In genomic region chr3:88621537-88622112, GRCm38 (mm10) we compare ENCODE assay signal across 8 mouse cellular contexts. TPM values are rescaled to one million over a fixed set of nuclear protein-coding genes. Genes with fewer than 3 reads are reported as not detected.
DNase-seq lines count a peak whose midpoint lies in the region; ATAC-seq and TF ChIP-seq lines count a peak whose summit lies in the region.
"Had no signal": no experiment of that assay in that cellular context is flagged by ENCODE, and none has a peak within 500 bp of the region (broad histone marks: within the 10 kb centered on the region; RNA-seq: fewer than 3 reads in every experiment).

No protein-coding gene starts in this region.

- peak overlapping the region; percentile 89 for H3K4me3 ChIP-seq in E14TG2a.4 (replicated peaks; ENCODE audit: low read length)
- H3K4me3 ChIP-seq in limb, embryonic 11.5 days (ENCODE audit: low read depth, low read length) = peak overlapping the region; percentile 62
- H3K4me3 ChIP-seq in midbrain, embryonic 13.5 days (replicated peaks) = peak overlapping the region; percentile 77

- H3K27ac ChIP-seq in limb, embryonic 11.5 days (replicated peaks; ENCODE audit: low read depth, low read length) = peak overlapping the region; percentile 86
- peak overlapping the region; percentile 99 for H3K27ac ChIP-seq in midbrain, embryonic 13.5 days

- peaks cover 89% of the 10 kb centered on the region for H3K4me1 ChIP-seq in E14TG2a.4 (replicated peaks; ENCODE audit: low read depth, low read length)
- H3K4me1 ChIP-seq in limb, embryonic 11.5 days (ENCODE audit: control insufficient read depth, insufficient read depth, low read length) = peaks cover 15% of the 10 kb centered on the region
- peaks cover 43% of the 10 kb centered on the region for H3K4me1 ChIP-seq in midbrain, embryonic 13.5 days (replicated peaks)

- peaks cover 46% of the 10 kb centered on the region for H3K36me3 ChIP-seq in E14TG2a.4 (ENCODE audit: insufficient read depth, low read length)
- H3K36me3 ChIP-seq in limb, embryonic 11.5 days (ENCODE audit: control insufficient read depth, insufficient read depth, low read length) = no peaks in the 10 kb centered on the region
- H3K36me3 ChIP-seq in midbrain, embryonic 13.5 days = peaks cover 15% of the 10 kb centered on the region

- no peaks in the 10 kb centered on the region for H3K9me3 ChIP-seq in E14TG2a.4 (ENCODE audit: low read length)
- H3K9me3 ChIP-seq in limb, embryonic 11.5 days (ENCODE audit: control insufficient read depth, low read length) = no peaks in the 10 kb centered on the region
- H3K9me3 ChIP-seq in midbrain, embryonic 13.5 days = no peaks in the 10 kb centered on the region

- peak; percentile 60 for DNase-seq in ZHBTc4 (ENCODE audit: low read depth, low spot score)
- DNase-seq in heart, postnatal 36 days = peak; percentile 73 to 74
- DNase-seq in limb, embryonic 11.5 days (ENCODE audit: low spot score) = peak; percentile 75
- DNase-seq in thymus, postnatal 36 days = peak; percentile 64 to 68

- H3K4me2 ChIP-seq in limb, embryonic 11.5 days (ENCODE audit: low read depth, severe bottlenecking) = peak overlapping the region; percentile 63
- H3K4me2 ChIP-seq in midbrain, embryonic 13.5 days (replicated peaks) = peak overlapping the region; percentile 97

- 0 out of 2 replicates have a peak, but pooled peaks have one; percentile 15 for ATAC-seq in erythroid progenitor cell, adult 5-6 weeks (replicated peaks; ENCODE audit: low FRiP score, poor library complexity, severe bottlenecking)
- peak; percentile 32; the same call in 1 of the 2 replicates for ATAC-seq in limb, embryonic 11.5 days (ENCODE audit: insufficient number of reproducible peaks, low FRiP score, low TSS enrichment, low read depth)
- ATAC-seq in midbrain, embryonic 13.5 days = peak; percentile 25

- WGBS in limb, embryonic 11.5 days = under 1% methylated on average over 31 of the region's 36 CpGs
- under 1% methylated on average over 36 of the region's 36 CpGs for WGBS in midbrain, embryonic 13.5 days

- TF ChIP-seq CTCF in E14TG2a.4 (conservative IDR thresholded peaks at IDR 0.05; ENCODE audit: low read length) = no peak

- intact Hi-C loops in heart, postnatal 36 days (cut with DNase I) = loop anchor here (2.0 kb wide), 1 partner anchor 15 kb away; no protein-coding TSS in a partner anchor

- H3K9ac ChIP-seq in limb, embryonic 11.5 days (ENCODE audit: low read length) = peak overlapping the region; percentile 86
- H3K9ac ChIP-seq in midbrain, embryonic 13.5 days (replicated peaks) = peak overlapping the region; percentile 94

- peaks cover 5% of the 10 kb centered on the region; the same call in 1 of the 2 replicates for H3K27me3 ChIP-seq in E14TG2a.4 (ENCODE audit: insufficient read depth, low read length)
- H3K27me3 ChIP-seq in limb, embryonic 11.5 days (ENCODE audit: control insufficient read depth, insufficient read depth, low read length) = no peaks in the 10 kb centered on the region
- no peaks in the 10 kb centered on the region for H3K27me3 ChIP-seq in midbrain, embryonic 13.5 days

RNA-seq across cellular contexts. Expression of gene Arhgef2, which starts 15.9 kb away (rescaled TPM):
- 17.7 and 23.9 TPM in 2 replicates for total RNA-seq in erythroid progenitor cell, adult 5-6 weeks (2015; ENCODE audit: low replicate concordance)
- 12.7 and 15.7 TPM in 2 replicates for total RNA-seq in erythroid progenitor cell, adult 5-6 weeks (2017; ENCODE audit: low replicate concordance)
- 10 to 100 TPM; 42.2 to 51.1 TPM for total RNA-seq in heart, postnatal 36 days (2021)
- polyA plus RNA-seq in limb, embryonic 11.5 days (2014; fragmentation: Nextera tagmentation; extraction: Ambion mirVana) = 132 and 134 TPM in 2 replicates
- polyA plus RNA-seq in midbrain, embryonic 13.5 days (2015; fragmentation: Nextera tagmentation; extraction: Ambion mirVana) = 163 and 175 TPM in 2 replicates

RNA-seq across cellular contexts. Expression of gene Rxfp4, which starts 31.3 kb away (rescaled TPM):
- not detected in 2 replicates for total RNA-seq in erythroid progenitor cell, adult 5-6 weeks (2015; ENCODE audit: low replicate concordance)
- not detected in 2 replicates for total RNA-seq in erythroid progenitor cell, adult 5-6 weeks (2017; ENCODE audit: low replicate concordance)
- under 1 TPM in 1 of 2 experiments, not detected in 1; 0.22 TPM for total RNA-seq in heart, postnatal 36 days (2021)
- not detected in 2 replicates for polyA plus RNA-seq in limb, embryonic 11.5 days (2014; fragmentation: Nextera tagmentation; extraction: Ambion mirVana)
- not detected in 2 replicates for polyA plus RNA-seq in midbrain, embryonic 13.5 days (2015; fragmentation: Nextera tagmentation; extraction: Ambion mirVana)
- total RNA-seq: hematopoietic stem cell, adult 5-6 weeks had no signal

RNA-seq across cellular contexts. Expression of gene Ssr2, which starts 45.9 kb away (rescaled TPM):
- total RNA-seq in erythroid progenitor cell, adult 5-6 weeks (2015; ENCODE audit: low replicate concordance) = 97.7 and 101 TPM in 2 replicates
- 23.9 and 50.2 TPM in 2 replicates for total RNA-seq in erythroid progenitor cell, adult 5-6 weeks (2017; ENCODE audit: low replicate concordance)
- total RNA-seq in heart, postnatal 36 days (2021) = 10 to 100 TPM; 70.7 to 73.8 TPM
- polyA plus RNA-seq in limb, embryonic 11.5 days (2014; fragmentation: Nextera tagmentation; extraction: Ambion mirVana) = 220 and 233 TPM in 2 replicates
- polyA plus RNA-seq in midbrain, embryonic 13.5 days (2015; fragmentation: Nextera tagmentation; extraction: Ambion mirVana) = 142 and 148 TPM in 2 replicates

Comparison
In these comparisons a context has a peak if more than half of its experiments do, and no peak if none do; other contexts are left out.
1. Peak in every context shown above with its lines: DNase-seq, ATAC-seq, H3K4me3 ChIP-seq and H3K27ac ChIP-seq.